In genomic region chr13:80666186-80666713, GRCm38 (mm10) we compare ENCODE assay signal across 26 mouse cellular contexts.
A peak's percentile ranks its signal among the peaks of the same experiment; 100 is the strongest.
DNase-seq lines count a peak whose midpoint lies in the region; ATAC-seq and TF ChIP-seq lines count a peak whose summit lies in the region.
"Had no signal": no experiment of that assay in that cellular context is flagged by ENCODE, and none has a peak within 500 bp of the region (broad histone marks: within the 10 kb centered on the region; RNA-seq: fewer than 3 reads in every experiment).

No protein-coding gene starts in this region.

- no peak for TF ChIP-seq CTCF in midbrain, postnatal 0 days (IDR thresholded peaks at IDR 0.05)

- peak; percentile 4 for DNase-seq in embryonic facial prominence, embryonic 14.5 days (ENCODE audit: low spot score)
- no peak for DNase-seq in embryonic facial prominence, embryonic 10.5 days (ENCODE audit: low spot score)
- peak; percentile 1 for DNase-seq in midbrain, postnatal 0 days (ENCODE audit: low spot score)
- DNase-seq in midbrain, embryonic 11.5 days (ENCODE audit: low spot score, missing footprints), result no peak
- DNase-seq in thymus, postnatal 25 days, result no peak
- no peak for DNase-seq in ovary, postnatal 10 days (ENCODE audit: low spot score)
- no peak for DNase-seq in right cerebral cortex, postnatal 25 days
- DNase-seq: adrenal gland, postnatal 14 days; cerebellum, adult 2 months; cerebellum, postnatal 36 days; heart, postnatal 36 days; kidney, adult 8-10 months; left cerebral cortex, postnatal 4 days; right cerebral cortex, postnatal 14 days; spleen, adult 18-20 months had no signal

- no peaks in the 10 kb centered on the region for H3K4me1 ChIP-seq in embryonic facial prominence, embryonic 14.5 days (ENCODE audit: control insufficient read depth, insufficient read depth, low read length)
- H3K4me1 ChIP-seq in embryonic facial prominence, embryonic 10.5 days, result no peaks in the 10 kb centered on the region
- no peaks in the 10 kb centered on the region for H3K4me1 ChIP-seq in midbrain, postnatal 0 days (ENCODE audit: insufficient read depth, low read length)
- no peaks in the 10 kb centered on the region for H3K4me1 ChIP-seq in midbrain, embryonic 11.5 days (ENCODE audit: control insufficient read depth, insufficient read depth, low read length)
- H3K4me1 ChIP-seq in limb, embryonic 15.5 days, result no peaks in the 10 kb centered on the region
- H3K4me1 ChIP-seq: embryonic facial prominence, embryonic 13.5 days; forebrain, embryonic 13.5 days; heart, embryonic 15.5 days; intestine, embryonic 15.5 days; liver, embryonic 15.5 days; lung, embryonic 15.5 days; midbrain, embryonic 12.5 days had no signal

- H3K9me3 ChIP-seq in embryonic facial prominence, embryonic 14.5 days (ENCODE audit: control insufficient read depth, low read length), result no peaks in the 10 kb centered on the region
- H3K9me3 ChIP-seq in embryonic facial prominence, embryonic 10.5 days, result no peaks in the 10 kb centered on the region
- no peaks in the 10 kb centered on the region for H3K9me3 ChIP-seq in midbrain, postnatal 0 days (ENCODE audit: low read length)
- no peaks in the 10 kb centered on the region for H3K9me3 ChIP-seq in midbrain, embryonic 11.5 days (ENCODE audit: control insufficient read depth, low read length)
- H3K9me3 ChIP-seq in limb, embryonic 15.5 days, result no peaks in the 10 kb centered on the region
- H3K9me3 ChIP-seq: embryonic facial prominence, embryonic 13.5 days; forebrain, embryonic 13.5 days; heart, embryonic 15.5 days; intestine, embryonic 15.5 days; liver, embryonic 15.5 days; lung, embryonic 15.5 days; midbrain, embryonic 12.5 days had no signal

- H3K36me3 ChIP-seq in embryonic facial prominence, embryonic 14.5 days (ENCODE audit: control insufficient read depth, insufficient read depth, low read length), result no peaks in the 10 kb centered on the region
- no peaks in the 10 kb centered on the region for H3K36me3 ChIP-seq in embryonic facial prominence, embryonic 10.5 days (replicated peaks)
- H3K36me3 ChIP-seq in midbrain, postnatal 0 days (ENCODE audit: insufficient read depth, low read length), result no peaks in the 10 kb centered on the region
- H3K36me3 ChIP-seq in midbrain, embryonic 11.5 days (ENCODE audit: control insufficient read depth, insufficient read depth, low read length), result no peaks in the 10 kb centered on the region
- H3K36me3 ChIP-seq in limb, embryonic 15.5 days, result no peaks in the 10 kb centered on the region
- H3K36me3 ChIP-seq: embryonic facial prominence, embryonic 13.5 days; heart, embryonic 15.5 days; intestine, embryonic 15.5 days; liver, embryonic 15.5 days; lung, embryonic 15.5 days; midbrain, embryonic 12.5 days had no signal

- 41% methylated on average over 3 of the region's 3 CpGs for WGBS in embryonic facial prominence, embryonic 14.5 days
- 71% methylated on average over 3 of the region's 3 CpGs for WGBS in embryonic facial prominence, embryonic 10.5 days
- WGBS in midbrain, postnatal 0 days, result 74% methylated on average over 3 of the region's 3 CpGs
- 75% methylated on average over 3 of the region's 3 CpGs for WGBS in midbrain, embryonic 11.5 days
- WGBS in limb, embryonic 15.5 days, result 25% methylated on average over 3 of the region's 3 CpGs

- no peak overlapping the region for H3K4me2 ChIP-seq in embryonic facial prominence, embryonic 14.5 days (ENCODE audit: low read depth, low read length)
- H3K4me2 ChIP-seq in midbrain, postnatal 0 days (ENCODE audit: low read depth, low read length, poor library complexity, severe bottlenecking), result no peak overlapping the region
- H3K4me2 ChIP-seq in midbrain, embryonic 11.5 days, result no peak overlapping the region
- no peak overlapping the region for H3K4me2 ChIP-seq in limb, embryonic 15.5 days
- H3K4me2 ChIP-seq: embryonic facial prominence, embryonic 13.5 days; forebrain, embryonic 13.5 days; heart, embryonic 15.5 days; hindbrain, embryonic 14.5 days; intestine, embryonic 15.5 days; liver, embryonic 15.5 days; lung, embryonic 15.5 days; midbrain, embryonic 12.5 days had no signal

- H3K9ac ChIP-seq in embryonic facial prominence, embryonic 14.5 days (ENCODE audit: low read depth, low read length), result no peak overlapping the region
- no peak overlapping the region for H3K9ac ChIP-seq in midbrain, postnatal 0 days (replicated peaks; ENCODE audit: low read length, poor library complexity, severe bottlenecking)
- H3K9ac ChIP-seq in midbrain, embryonic 11.5 days (ENCODE audit: low read length), result no peak overlapping the region
- H3K9ac ChIP-seq in limb, embryonic 15.5 days, result no peak overlapping the region
- H3K9ac ChIP-seq: embryonic facial prominence, embryonic 13.5 days; forebrain, embryonic 13.5 days; heart, embryonic 15.5 days; hindbrain, embryonic 14.5 days; intestine, embryonic 15.5 days; liver, embryonic 15.5 days; lung, embryonic 15.5 days; midbrain, embryonic 12.5 days had no signal

- no peak overlapping the region for H3K4me3 ChIP-seq in embryonic facial prominence, embryonic 14.5 days (ENCODE audit: low read depth, low read length)
- no peak overlapping the region for H3K4me3 ChIP-seq in embryonic facial prominence, embryonic 10.5 days
- no peak overlapping the region for H3K4me3 ChIP-seq in midbrain, postnatal 0 days (ENCODE audit: low read depth, low read length)
- no peak overlapping the region for H3K4me3 ChIP-seq in midbrain, embryonic 11.5 days (ENCODE audit: low read depth, low read length)
- no peak overlapping the region for H3K4me3 ChIP-seq in limb, embryonic 15.5 days
- H3K4me3 ChIP-seq: embryonic facial prominence, embryonic 13.5 days; forebrain, embryonic 13.5 days; heart, embryonic 15.5 days; intestine, embryonic 15.5 days; left cerebral cortex, adult 2 months; liver, embryonic 15.5 days; lung, embryonic 15.5 days; midbrain, embryonic 12.5 days had no signal

- no peaks in the 10 kb centered on the region for H3K27me3 ChIP-seq in embryonic facial prominence, embryonic 14.5 days (replicated peaks; ENCODE audit: control insufficient read depth, insufficient read depth, low read length)
- H3K27me3 ChIP-seq in embryonic facial prominence, embryonic 10.5 days (replicated peaks; ENCODE audit: low read depth, poor library complexity, severe bottlenecking), result no peaks in the 10 kb centered on the region
- H3K27me3 ChIP-seq in midbrain, postnatal 0 days (ENCODE audit: insufficient read depth, low read length), result no peaks in the 10 kb centered on the region
- no peaks in the 10 kb centered on the region for H3K27me3 ChIP-seq in midbrain, embryonic 11.5 days (ENCODE audit: control insufficient read depth, insufficient read depth, low read length)
- H3K27me3 ChIP-seq in limb, embryonic 15.5 days, result no peaks in the 10 kb centered on the region
- H3K27me3 ChIP-seq: embryonic facial prominence, embryonic 13.5 days; forebrain, embryonic 13.5 days; heart, embryonic 15.5 days; intestine, embryonic 15.5 days; liver, embryonic 15.5 days; lung, embryonic 15.5 days; midbrain, embryonic 12.5 days had no signal

- ATAC-seq in embryonic facial prominence, embryonic 14.5 days (ENCODE audit: low read depth), result no peak
- no peak for ATAC-seq in midbrain, postnatal 0 days (ENCODE audit: low FRiP score)
- no peak for ATAC-seq in midbrain, embryonic 11.5 days (ENCODE audit: low FRiP score)
- ATAC-seq in limb, embryonic 15.5 days (ENCODE audit: insufficient number of reproducible peaks, low FRiP score, low TSS enrichment, low read depth), result 0 out of 2 replicates have a peak, but pooled peaks have one; percentile 30
- ATAC-seq: forebrain, embryonic 13.5 days; intestine, embryonic 15.5 days had no signal

- no peak overlapping the region for H3K27ac ChIP-seq in embryonic facial prominence, embryonic 14.5 days (replicated peaks; ENCODE audit: low read depth, low read length)
- H3K27ac ChIP-seq in embryonic facial prominence, embryonic 10.5 days (replicated peaks), result no peak overlapping the region
- H3K27ac ChIP-seq in midbrain, postnatal 0 days (ENCODE audit: low read depth, low read length), result no peak overlapping the region
- H3K27ac ChIP-seq in midbrain, embryonic 11.5 days (ENCODE audit: low read depth, low read length), result no peak overlapping the region
- no peak overlapping the region for H3K27ac ChIP-seq in limb, embryonic 15.5 days
- H3K27ac ChIP-seq: embryonic facial prominence, embryonic 13.5 days; forebrain, embryonic 13.5 days; heart, embryonic 15.5 days; hindbrain, embryonic 14.5 days; intestine, embryonic 15.5 days; left cerebral cortex, adult 2 months; liver, embryonic 15.5 days; lung, embryonic 15.5 days; macrophage; midbrain, embryonic 12.5 days had no signal

Comparison
In these comparisons a context has a peak if more than half of its experiments do, and no peak if none do; other contexts are left out.
1. DNase-seq: peak in embryonic facial prominence, embryonic 14.5 days (single experiment) and midbrain, postnatal 0 days (single experiment); none in embryonic facial prominence, embryonic 10.5 days (single experiment), midbrain, embryonic 11.5 days (single experiment), thymus, postnatal 25 days (single experiment), ovary, postnatal 10 days (single experiment) and right cerebral cortex, postnatal 25 days (single experiment).